Mouse (Mus musculus) B cell, adult 2 months (primary cell): ENCODE measurements around the gene Crhr2.

ENCODE experiments used
- DNase-seq, 2 experiments: peaks; one replicate each; pipeline ENCODE4 v3.0.0; 2022

Gene Crhr2

DNA sequence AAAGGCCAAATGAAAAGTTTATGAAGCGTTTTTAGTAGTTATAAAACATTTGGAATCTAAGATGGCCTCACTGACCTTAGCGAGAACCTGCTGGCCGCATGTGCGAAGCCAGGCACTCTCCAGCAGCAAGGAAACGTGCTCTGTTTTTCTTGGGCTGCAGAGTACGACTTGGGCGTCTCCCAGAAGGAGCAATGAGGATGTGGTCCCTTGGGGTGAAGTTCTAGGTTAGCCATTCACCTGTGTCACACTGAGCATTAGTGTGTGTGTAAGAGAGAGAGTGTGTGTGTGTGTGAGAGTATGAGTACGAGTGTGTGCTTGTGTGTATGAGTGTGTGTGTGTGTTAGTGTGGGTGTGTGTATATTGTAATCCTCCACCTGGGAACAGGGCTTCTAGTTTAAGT, 89.6 kb downstream of the Crhr2 start:
- DNase-seq, result no peak
